Mouse (Mus musculus) small intestine, adult 2 months (tissue): Measurements from ENCODE around the gene 2810408A11Rik.

Experiments
- CTCF ChIP-seq: fragments of 200-500 bp; IDR thresholded peaks from 2 replicates; pipeline ENCODE4 v1.5.1; 2012; ENCODE audit warnings: low read depth, mild to moderate bottlenecking, control low read depth, inconsistent platforms, low read length, moderate library complexity, mixed read lengths; ENCODE audit not compliant: insufficient replicate concordance, insufficient read length; ENCODE audit errors: extremely low read depth
- POLR2A ChIP-seq: fragments of 200-500 bp; IDR thresholded peaks from 2 replicates; pipeline ENCODE4 v1.6.1; 2012; ENCODE audit warnings: low read depth, mild to moderate bottlenecking, control low read depth, inconsistent platforms, low read length, moderate library complexity

DNA sequence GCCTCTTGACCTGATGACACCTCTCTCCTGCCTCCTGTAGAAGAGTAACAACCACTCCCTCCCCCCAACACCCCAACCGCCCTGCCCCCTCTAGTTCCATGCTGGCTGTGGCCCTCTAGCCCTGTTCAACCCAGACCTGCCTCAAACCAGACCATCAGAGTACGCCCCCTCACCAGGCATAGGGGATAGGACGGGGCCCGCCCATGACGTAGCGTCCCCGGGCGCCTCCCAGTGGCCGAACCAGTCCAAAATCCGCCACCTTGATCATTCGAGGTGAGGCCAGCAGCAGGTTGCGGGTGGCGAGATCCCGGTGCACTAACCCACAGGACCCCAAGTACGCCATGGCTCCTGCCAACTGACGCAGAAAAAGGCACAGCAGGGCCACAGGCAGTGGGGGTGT is 45.4 kb downstream of the 2810408A11Rik start:
- TF ChIP-seq CTCF, result no peak
- TF ChIP-seq POLR2A, result no peak
